Mouse (Mus musculus): ENCODE measurements around the gene Prpf8.

Prpf8 gene

DNA sequence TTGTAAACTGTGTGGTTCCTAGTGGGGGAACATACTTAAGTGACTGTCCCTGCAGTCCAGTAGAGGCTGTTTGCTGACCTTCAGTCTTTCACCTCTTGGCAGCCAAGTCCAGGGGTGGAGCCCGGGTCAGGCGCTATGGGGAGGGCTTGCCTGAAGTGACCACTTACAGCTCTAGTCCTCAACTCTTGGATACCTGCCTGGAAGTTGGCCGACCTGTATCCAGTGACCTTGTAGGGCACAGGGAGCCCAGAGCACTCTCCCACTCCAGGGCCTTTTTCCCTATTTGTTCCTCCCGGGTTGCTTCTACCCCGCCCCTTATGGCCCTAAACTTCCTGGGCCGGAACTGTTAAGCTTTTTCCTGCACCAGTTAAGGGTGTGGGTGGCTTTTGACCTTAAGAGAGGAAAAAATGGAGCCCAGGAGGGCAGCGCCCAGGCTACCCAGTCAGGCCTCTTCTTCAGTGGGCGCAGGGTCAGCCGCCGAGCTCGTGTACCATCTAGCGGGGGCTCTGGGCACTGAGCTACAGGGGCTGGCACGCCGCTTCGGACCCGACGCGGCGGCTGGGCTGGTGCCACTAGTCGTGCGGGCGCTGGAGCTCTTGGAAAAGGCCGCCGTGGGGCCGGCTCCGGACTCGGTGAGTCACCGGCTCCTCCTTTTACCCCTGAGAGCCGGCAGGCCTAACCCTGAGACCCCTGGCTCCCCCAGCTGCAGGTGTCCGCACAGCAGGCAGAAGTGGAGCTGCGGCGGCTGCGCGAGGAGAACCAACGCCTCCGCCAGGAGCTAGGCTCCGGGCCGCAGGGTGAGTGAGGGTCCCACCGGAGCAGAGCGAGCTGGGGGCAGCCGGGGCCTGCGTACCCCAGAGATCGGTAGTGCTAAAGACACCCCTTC is 23.4 kb downstream of the Prpf8 start, which contains the start of gene Rilp:
Gene Rilp, plus strand, starts transcription at position 354 of the 886 bp plus-strand sequence.
- no peak for DNase-seq

- peak; percentile 99 for DNase-seq
These were observed 24.0 kb downstream of the Prpf8 start for GRCm38 (mm10) chr11:75510627-75510993.

DNA sequence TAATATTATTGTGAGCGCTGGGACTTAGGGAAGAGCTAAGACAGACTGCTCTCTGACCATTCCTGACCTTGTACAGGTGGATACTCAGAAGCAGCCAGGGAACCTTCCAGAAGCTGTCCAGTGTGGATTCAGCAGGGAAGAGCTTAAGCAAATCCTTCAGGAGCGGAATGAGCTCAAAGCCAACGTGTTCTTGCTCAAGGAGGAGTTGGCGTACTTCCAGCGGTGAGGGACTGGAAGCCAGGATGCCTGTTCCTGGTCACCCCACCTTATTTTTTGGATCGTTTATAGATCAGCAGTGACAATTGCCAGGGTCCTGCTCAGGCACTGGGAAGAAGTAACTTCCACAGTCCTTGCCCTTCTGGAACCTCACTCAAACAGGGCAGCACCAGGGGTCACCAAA is 24.6 kb downstream of the Prpf8 start:
- no peak for DNase-seq

DNA sequence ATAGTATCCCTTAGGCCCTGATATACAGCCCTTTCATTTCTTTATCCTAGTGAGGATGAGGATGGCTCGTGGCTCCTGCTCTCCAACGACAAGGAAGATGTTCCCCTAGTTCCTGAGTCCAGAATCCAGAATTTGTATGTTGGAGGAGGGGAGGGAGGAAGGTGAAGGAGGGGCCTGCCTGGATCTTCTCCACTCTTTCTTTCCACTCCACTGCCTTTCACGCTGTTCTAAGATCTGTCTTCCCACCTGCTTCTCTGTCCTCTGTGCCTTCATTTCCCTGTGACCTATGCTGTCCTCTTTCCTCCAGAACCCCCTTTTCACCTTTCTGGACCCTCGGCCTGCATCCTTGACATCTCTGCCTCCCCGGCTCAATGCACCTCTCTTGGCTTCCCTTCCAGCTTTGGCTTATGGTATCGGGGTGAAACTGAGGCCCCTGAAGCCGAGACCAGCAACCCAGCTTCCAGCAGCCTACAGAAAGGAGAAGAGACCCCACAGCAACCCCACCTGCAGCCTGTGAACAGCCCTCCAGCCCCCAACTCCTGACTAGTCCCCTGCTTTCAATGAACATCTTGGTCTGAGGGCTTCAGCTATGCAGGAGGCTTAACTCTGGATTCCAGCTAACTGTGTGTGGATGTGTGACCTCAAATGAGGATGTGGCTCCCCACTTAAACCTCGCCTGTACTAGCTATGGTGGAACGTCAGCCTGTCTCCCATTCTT is 25.8 kb downstream of the Prpf8 start:
- no peak for DNase-seq

DNA sequence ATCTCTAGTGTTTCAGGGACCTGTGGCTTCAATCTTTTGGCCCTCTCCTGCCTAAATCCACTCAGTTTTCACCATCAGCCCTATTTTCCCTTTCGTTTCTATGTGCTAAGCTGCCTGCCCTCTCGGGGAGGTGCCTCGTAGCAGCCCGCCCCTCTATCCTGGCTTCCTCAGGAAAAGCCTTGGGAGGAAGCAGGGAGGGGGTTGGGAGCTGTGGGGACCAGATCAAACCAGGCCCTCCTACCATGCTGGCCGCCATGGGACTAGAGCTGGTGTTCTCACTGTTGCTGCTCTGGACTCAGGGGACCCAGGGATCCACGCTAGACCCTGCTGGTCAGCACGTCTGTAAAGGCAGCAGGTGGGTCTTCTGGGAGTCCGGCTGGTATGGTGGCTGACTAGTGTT is 26.7 kb downstream of the Prpf8 start, which contains the start of gene Scarf1:
Gene Scarf1, plus strand, starts transcription at position 205 of the 400 bp plus-strand sequence.
- DNase-seq, result no peak

- DNase-seq, result no peak
These were observed 28.6 kb downstream of the Prpf8 start for GRCm38 (mm10) chr11:75515186-75515585.

- no peak for DNase-seq
These were observed 33.4 kb downstream of the Prpf8 start for GRCm38 (mm10) chr11:75519834-75520633.

DNA sequence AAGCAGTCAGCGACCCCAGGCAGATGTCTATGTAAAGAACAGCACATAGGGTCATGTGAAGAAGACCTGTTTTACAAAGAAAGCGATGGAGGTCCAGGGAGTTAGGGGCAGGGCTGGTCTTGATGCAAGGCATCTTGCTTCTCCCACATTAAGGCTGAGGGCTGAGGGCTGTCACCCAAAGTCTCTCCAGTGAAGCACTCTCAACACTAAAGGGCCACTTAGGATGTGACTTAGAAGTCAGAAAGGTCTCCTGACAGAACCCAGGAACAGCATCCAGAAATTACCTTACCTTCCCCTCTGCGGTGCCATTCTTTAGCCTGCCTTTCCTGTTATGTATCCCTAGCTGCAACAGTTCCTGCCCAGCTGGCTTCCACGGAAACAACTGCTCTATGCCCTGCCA is 35.0 kb downstream of the Prpf8 start:
- DNase-seq, result no peak

DNA sequence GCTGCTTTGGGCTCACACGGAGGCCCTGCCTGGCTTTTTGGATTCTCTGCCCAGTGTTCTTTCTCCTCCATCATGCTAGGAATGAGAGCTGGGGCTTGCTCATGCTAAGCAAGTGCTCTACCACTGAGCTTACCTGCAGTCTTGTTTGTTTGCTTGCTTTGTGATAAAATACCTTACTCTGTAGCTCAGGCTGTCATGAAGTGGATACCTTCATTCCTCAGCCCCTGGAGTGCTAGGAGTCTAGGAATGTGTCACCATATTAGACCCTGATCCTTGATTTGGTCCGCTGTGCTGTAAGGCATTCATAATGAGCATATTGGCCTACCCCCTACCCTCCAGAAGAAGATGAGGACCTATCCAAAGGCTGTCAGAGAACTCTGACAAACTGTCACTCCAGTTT is 36.2 kb downstream of the Prpf8 start:
- no peak for DNase-seq

- DNase-seq, result no peak
These were observed 39.0 kb downstream of the Prpf8 start for GRCm38 (mm10) chr11:75525531-75526125.

- no peak for DNase-seq
These were observed 40.3 kb downstream of the Prpf8 start for GRCm38 (mm10) chr11:75526943-75527342.

GRCm38 (mm10) chr11:75529771-75530170 is 43.2 kb downstream of the Prpf8 start:
- no peak for DNase-seq

GRCm38 (mm10) chr11:75530325-75530724 is 43.7 kb downstream of the Prpf8 start:
- DNase-seq, result peak; percentile 100

DNA sequence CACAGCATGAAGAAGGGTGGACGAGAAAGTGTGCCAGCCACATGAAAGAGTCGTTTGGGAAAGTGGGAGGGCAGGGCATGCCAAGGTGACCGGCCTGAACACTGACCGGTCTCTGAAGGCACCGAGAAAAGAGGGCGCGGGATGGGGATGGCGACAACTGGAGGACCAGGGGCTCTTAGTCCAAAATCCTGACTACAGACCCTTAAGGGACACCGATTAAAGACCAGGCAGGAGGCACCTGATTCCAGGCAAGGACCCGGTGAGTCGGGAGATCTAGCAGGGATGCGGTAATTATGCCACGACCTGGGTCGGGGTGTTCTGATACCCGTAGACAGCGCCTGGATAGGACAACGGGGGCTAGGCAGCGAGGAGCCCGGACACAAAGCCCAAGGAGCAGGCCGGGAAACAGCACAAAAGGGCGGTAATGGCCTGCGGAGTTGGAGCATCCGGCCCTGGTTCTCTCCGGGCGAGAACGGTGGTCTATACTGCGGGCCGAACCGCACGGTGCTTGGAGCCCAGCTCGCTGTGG is 44.3 kb downstream of the Prpf8 start:
- peak; percentile 61 for DNase-seq

- peak; percentile 95 for DNase-seq
These were observed 45.0 kb downstream of the Prpf8 start, which contains the start of gene Slc43a2 for GRCm38 (mm10) chr11:75531469-75532242. TSS of gene Slc43a2 (plus strand) at chr11:75531694.

GRCm38 (mm10) chr11:75532340-75533277 is 46.0 kb downstream of the Prpf8 start:
- DNase-seq, result peak; percentile 71

GRCm38 (mm10) chr11:75533314-75534015 is 46.8 kb downstream of the Prpf8 start:
- DNase-seq, result peak; percentile 53

GRCm38 (mm10) chr11:75534286-75535033 is 47.8 kb downstream of the Prpf8 start:
- no peak for DNase-seq
